Mouse (Mus musculus): ENCODE data around the gene Auts2. TPM values are rescaled to one million over a fixed set of nuclear protein-coding genes. Genes with fewer than 3 reads are reported as not detected.

Auts2 gene
- polyA plus RNA-seq, 1 experiment from 2014 or later: 57.8 TPM

- Histone ChIP-seq H3K27me3 (ENCODE audit: low read depth, poor library complexity, severe bottlenecking) (no peaks in the 10 kb centered on the region), H3K27ac (no peak overlapping the region), H3K36me3 (0 out of 2 replicates have a peak, but pooled peaks cover 3% of the 10 kb centered on the region), H3K4me1 (0 out of 2 replicates have a peak, but pooled peaks cover 3% of the 10 kb centered on the region), H3K4me3 (no peak overlapping the region), H3K9me3 (replicated peaks) (no peaks in the 10 kb centered on the region)
- WGBS: 91% methylated on average over 7 of the region's 7 CpGs
- no peak for DNase-seq (ENCODE audit: low spot score)
Measured at GRCm38 (mm10) chr5:131664657-131665056, 878.5 kb downstream of the Auts2 start.

GRCm38 (mm10) chr5:131662657-131663056, 880.5 kb downstream of the Auts2 start:
- H3K36me3 ChIP-seq: 0 out of 2 replicates have a peak, but pooled peaks cover 3% of the 10 kb centered on the region
- peaks cover 13% of the 10 kb centered on the region for H3K4me1 ChIP-seq
- H3K9me3 ChIP-seq (replicated peaks): no peaks in the 10 kb centered on the region
- no peak for DNase-seq (ENCODE audit: low spot score)
- no peak overlapping the region for H3K4me3 ChIP-seq
- H3K27me3 ChIP-seq (ENCODE audit: low read depth, poor library complexity, severe bottlenecking): no peaks in the 10 kb centered on the region
- 89% methylated on average over 2 of the region's 2 CpGs for WGBS
- no peak overlapping the region for H3K27ac ChIP-seq

GRCm38 (mm10) chr5:131658822-131659515, 884.2 kb downstream of the Auts2 start:
- no peaks in the 10 kb centered on the region for H3K9me3 ChIP-seq (replicated peaks)
- DNase-seq (ENCODE audit: low spot score): no peak
- no peaks in the 10 kb centered on the region for H3K27me3 ChIP-seq (ENCODE audit: low read depth, poor library complexity, severe bottlenecking)
- no peak overlapping the region for H3K4me3 ChIP-seq
- peaks cover 22% of the 10 kb centered on the region for H3K4me1 ChIP-seq
- 0 out of 2 replicates have a peak, but pooled peaks cover 3% of the 10 kb centered on the region for H3K36me3 ChIP-seq
- H3K27ac ChIP-seq: 0 out of 2 replicates have a peak overlapping the region, but pooled peaks have one; percentile 14
- WGBS: 88% methylated on average over 19 of the region's 19 CpGs

GRCm38 (mm10) chr5:131654206-131654605, 888.9 kb downstream of the Auts2 start:
- WGBS: 84% methylated on average over 7 of the region's 7 CpGs
- no peak overlapping the region for H3K4me3 ChIP-seq
- no peaks in the 10 kb centered on the region for H3K36me3 ChIP-seq
- peaks cover 49% of the 10 kb centered on the region for H3K4me1 ChIP-seq
- no peak overlapping the region for H3K27ac ChIP-seq
- H3K9me3 ChIP-seq (replicated peaks): no peaks in the 10 kb centered on the region
- no peak for DNase-seq (ENCODE audit: low spot score)
- H3K27me3 ChIP-seq (ENCODE audit: low read depth, poor library complexity, severe bottlenecking): 0 out of 2 replicates have a peak, but pooled peaks cover 4% of the 10 kb centered on the region

- Histone ChIP-seq H3K4me3 (no peak overlapping the region), H3K36me3 (no peaks in the 10 kb centered on the region), H3K27me3 (ENCODE audit: low read depth, poor library complexity, severe bottlenecking) (0 out of 2 replicates have a peak, but pooled peaks cover 4% of the 10 kb centered on the region), H3K27ac (peak overlapping the region; percentile 34; the same call in 1 of the 2 replicates), H3K9me3 (replicated peaks) (no peaks in the 10 kb centered on the region), H3K4me1 (peaks cover 67% of the 10 kb centered on the region)
- 61% methylated on average over 11 of the region's 11 CpGs for WGBS
- no peak for DNase-seq (ENCODE audit: low spot score)
Measured at GRCm38 (mm10) chr5:131650381-131650891, 892.7 kb downstream of the Auts2 start.

GRCm38 (mm10) chr5:131647683-131648119, 895.4 kb downstream of the Auts2 start:
- peaks cover 66% of the 10 kb centered on the region for H3K4me1 ChIP-seq
- H3K27ac ChIP-seq: peak overlapping the region; percentile 12
- no peaks in the 10 kb centered on the region for H3K36me3 ChIP-seq
- WGBS: 21% methylated on average over 4 of the region's 4 CpGs
- no peak overlapping the region for H3K4me3 ChIP-seq
- no peaks in the 10 kb centered on the region for H3K9me3 ChIP-seq (replicated peaks)
- H3K27me3 ChIP-seq (ENCODE audit: low read depth, poor library complexity, severe bottlenecking): peaks cover 9% of the 10 kb centered on the region; the same call in 1 of the 2 replicates
- peak; percentile 59 for DNase-seq (ENCODE audit: low spot score)

- Histone ChIP-seq H3K9me3 (replicated peaks) (no peaks in the 10 kb centered on the region), H3K27ac (peak overlapping the region; percentile 12), H3K36me3 (no peaks in the 10 kb centered on the region), H3K27me3 (ENCODE audit: low read depth, poor library complexity, severe bottlenecking) (peaks cover 12% of the 10 kb centered on the region; the same call in 1 of the 2 replicates), H3K4me3 (no peak overlapping the region), H3K4me1 (peaks cover 69% of the 10 kb centered on the region)
- DNase-seq (ENCODE audit: low spot score): no peak
- WGBS: 41% methylated on average over 4 of the region's 4 CpGs
Measured at GRCm38 (mm10) chr5:131647104-131647682, 896.0 kb downstream of the Auts2 start.

GRCm38 (mm10) chr5:131646192-131646775, 896.9 kb downstream of the Auts2 start:
- no peak for DNase-seq (ENCODE audit: low spot score)
- Histone ChIP-seq H3K27ac (no peak overlapping the region), H3K4me1 (peaks cover 67% of the 10 kb centered on the region), H3K27me3 (ENCODE audit: low read depth, poor library complexity, severe bottlenecking) (peaks cover 8% of the 10 kb centered on the region; the same call in 1 of the 2 replicates), H3K9me3 (replicated peaks) (no peaks in the 10 kb centered on the region), H3K4me3 (no peak overlapping the region), H3K36me3 (no peaks in the 10 kb centered on the region)
- 87% methylated on average over 10 of the region's 10 CpGs for WGBS

- H3K9me3 ChIP-seq (replicated peaks): no peaks in the 10 kb centered on the region
Measured at GRCm38 (mm10) chr5:131645341-131646191, 897.6 kb downstream of the Auts2 start.

GRCm38 (mm10) chr5:131644331-131644730, 898.8 kb downstream of the Auts2 start:
- no peak for DNase-seq (ENCODE audit: low spot score)
- Histone ChIP-seq H3K9me3 (replicated peaks) (no peaks in the 10 kb centered on the region), H3K27ac (no peak overlapping the region), H3K27me3 (ENCODE audit: low read depth, poor library complexity, severe bottlenecking) (peaks cover 8% of the 10 kb centered on the region; the same call in 1 of the 2 replicates), H3K4me1 (peaks cover 51% of the 10 kb centered on the region), H3K36me3 (no peaks in the 10 kb centered on the region), H3K4me3 (no peak overlapping the region)
- WGBS: 92% methylated on average over 6 of the region's 6 CpGs

More at GRCm38 (mm10) chr5:131645341-131646191, 897.6 kb downstream of the Auts2 start:
- peaks cover 60% of the 10 kb centered on the region for H3K4me1 ChIP-seq
- peaks cover 8% of the 10 kb centered on the region; the same call in 1 of the 2 replicates for H3K27me3 ChIP-seq (ENCODE audit: low read depth, poor library complexity, severe bottlenecking)
- DNase-seq (ENCODE audit: low spot score): no peak
- 62% methylated on average over 18 of the region's 18 CpGs for WGBS
- no peaks in the 10 kb centered on the region for H3K36me3 ChIP-seq
- H3K4me3 ChIP-seq: no peak overlapping the region
- H3K27ac ChIP-seq: no peak overlapping the region

GRCm38 (mm10) chr5:131643176-131644174, 899.7 kb downstream of the Auts2 start:
- no peaks in the 10 kb centered on the region for H3K36me3 ChIP-seq
- H3K4me1 ChIP-seq: peaks cover 50% of the 10 kb centered on the region
- no peaks in the 10 kb centered on the region for H3K9me3 ChIP-seq (replicated peaks)
- H3K4me3 ChIP-seq: no peak overlapping the region
- peaks cover 8% of the 10 kb centered on the region; the same call in 1 of the 2 replicates for H3K27me3 ChIP-seq (ENCODE audit: low read depth, poor library complexity, severe bottlenecking)
- WGBS: 84% methylated on average over 23 of the region's 23 CpGs
- no peak for DNase-seq (ENCODE audit: low spot score)
- peak overlapping the region; percentile 10; the same call in 1 of the 2 replicates for H3K27ac ChIP-seq
